Mouse (Mus musculus) MEL (cell line): ENCODE data around the gene Ccar1. TPM values are rescaled to one million over a fixed set of nuclear protein-coding genes. Genes with fewer than 3 reads are reported as not detected.

Experiments used
- DNase-seq: peaks from one replicate; pipeline ENCODE4 v3.0.0; 2011; ENCODE audit warnings: low read depth, low spot score
- H3K27ac ChIP-seq: 2 replicates; pipeline ENCODE4 v1.5.1; 2012; ENCODE audit warnings: low read depth, mild to moderate bottlenecking, control low read depth, low read length, moderate library complexity; ENCODE audit not compliant: control insufficient read depth
- H3K27me3 ChIP-seq, 2 experiments: fragments of 150-350 bp in 1 of 2; sonication (generic) in 1 of 2; 2 replicates each; pipeline ENCODE4 v1.6.1; 2012; ENCODE audit warnings: low read length in 2 of 2, mild to moderate bottlenecking in 2 of 2, improper control_type of control experiment in 1 of 2, moderate library complexity in 1 of 2; ENCODE audit not compliant: insufficient read depth in 2 of 2, control insufficient read depth in 1 of 2
- H3K36me3 ChIP-seq, 2 experiments: 2 replicates each; pipeline ENCODE4 v1.6.1; 2012 to 2014; ENCODE audit warnings: low read length in 2 of 2, improper control_type of control experiment in 1 of 2, inconsistent platforms in 1 of 2, mild to moderate bottlenecking in 1 of 2; ENCODE audit not compliant: insufficient read depth in 2 of 2, control insufficient read depth in 1 of 2
- H3K4me1 ChIP-seq, 2 experiments: fragments of 150-350 bp in 1 of 2; sonication (generic) in 1 of 2; 2 replicates each; pipeline ENCODE4 v1.6.1; 2012; ENCODE audit warnings: low read length in 2 of 2, improper control_type of control experiment in 1 of 2, mild to moderate bottlenecking in 1 of 2; ENCODE audit not compliant: insufficient read depth in 2 of 2, control insufficient read depth in 1 of 2
- H3K4me3 ChIP-seq, 2 experiments: fragments of 150-350 bp in 1 of 2; sonication (generic) in 1 of 2; 2 replicates each; pipeline ENCODE4 v1.5.1; 2012; ENCODE audit warnings: low read depth in 2 of 2, low read length in 2 of 2, mild to moderate bottlenecking in 2 of 2, moderate library complexity in 2 of 2, control low read depth in 1 of 2, improper control_type of control experiment in 1 of 2; ENCODE audit not compliant: control insufficient read depth in 1 of 2, insufficient read depth in 1 of 2
- H3K79me2 ChIP-seq: 2 replicates; pipeline ENCODE4 v1.6.1; 2012; ENCODE audit warnings: mild to moderate bottlenecking, low read length, moderate library complexity; ENCODE audit not compliant: control insufficient read depth, poor library complexity, insufficient read depth
- H3K9ac ChIP-seq: 2 replicates; pipeline ENCODE4 v1.6.1; 2012; ENCODE audit warnings: low read depth, mild to moderate bottlenecking, control low read depth, low read length, moderate library complexity; ENCODE audit not compliant: control insufficient read depth, poor library complexity, severe bottlenecking
- H3K9me3 ChIP-seq: fragments of 150-350 bp; sonication (generic); replicated peaks from 2 replicates; pipeline ENCODE4 v1.6.1; 2012; ENCODE audit warnings: mild to moderate bottlenecking, low read length, improper control_type of control experiment, moderate library complexity; ENCODE audit not compliant: insufficient read depth
- BHLHE40 ChIP-seq: IDR thresholded peaks from 2 replicates; pipeline ENCODE4 v1.6.1; 2012; ENCODE audit warnings: low read depth, mild to moderate bottlenecking, inconsistent platforms, low read length, improper control_type of control experiment, borderline replicate concordance
- CHD2 ChIP-seq: IDR thresholded peaks from 2 replicates; pipeline ENCODE4 v1.6.1; 2011; ENCODE audit warnings: low read length, improper control_type of control experiment
- CTCF ChIP-seq, 3 experiments: IDR thresholded peaks in 2 of 3; conservative IDR thresholded peaks in 1 of 3; 2 replicates each; pipeline ENCODE4 v1.5.1; 2011 to 2012; ENCODE audit warnings: low read length in 3 of 3, low read depth in 2 of 3, mild to moderate bottlenecking in 2 of 3, improper control_type of control experiment in 1 of 3, inconsistent platforms in 1 of 3, mixed read lengths in 1 of 3, moderate library complexity in 1 of 3; ENCODE audit not compliant: control insufficient read depth in 1 of 3, insufficient read depth in 1 of 3, poor library complexity in 1 of 3, severe bottlenecking in 1 of 3
- EP300 ChIP-seq, 2 experiments: IDR thresholded peaks; 2 replicates each; pipeline ENCODE4 v1.6.1; 2011; ENCODE audit warnings: improper control_type of control experiment in 2 of 2, low read length in 2 of 2, low read depth in 1 of 2, mild to moderate bottlenecking in 1 of 2
- GABPA ChIP-seq: IDR thresholded peaks from 2 replicates; pipeline ENCODE4 v1.6.1; 2012; ENCODE audit warnings: low read depth, mild to moderate bottlenecking, inconsistent platforms, low read length, improper control_type of control experiment, moderate library complexity
- MAFK ChIP-seq: IDR thresholded peaks from 2 replicates; pipeline ENCODE4 v1.6.1; 2011; ENCODE audit warnings: low read depth, mild to moderate bottlenecking, low read length, improper control_type of control experiment, borderline replicate concordance
- POLR2AphosphoS5 ChIP-seq: IDR thresholded peaks from 2 replicates; pipeline ENCODE4 v1.6.1; 2012; ENCODE audit warnings: low read depth, borderline replicate concordance, mild to moderate bottlenecking, inconsistent platforms, low read length, moderate library complexity, mixed read lengths
- RAD21 ChIP-seq: IDR thresholded peaks from 2 replicates; pipeline ENCODE4 v1.6.1; 2011; ENCODE audit warnings: mild to moderate bottlenecking, low read depth, low read length, improper control_type of control experiment
- RCOR1 ChIP-seq: IDR thresholded peaks from 2 replicates; pipeline ENCODE4 v1.6.1; 2012; ENCODE audit warnings: low read depth, mild to moderate bottlenecking, inconsistent platforms, low read length, improper control_type of control experiment
- SMC3 ChIP-seq: IDR thresholded peaks from 2 replicates; pipeline ENCODE4 v1.6.1; 2011; ENCODE audit warnings: low read depth, low read length, improper control_type of control experiment
- USF2 ChIP-seq, 2 experiments: IDR thresholded peaks; 2 replicates each; pipeline ENCODE4 v1.6.1; 2011 to 2012; ENCODE audit warnings: improper control_type of control experiment in 2 of 2, low read length in 2 of 2, borderline replicate concordance in 1 of 2, inconsistent platforms in 1 of 2, low read depth in 1 of 2, mild to moderate bottlenecking in 1 of 2; ENCODE audit not compliant: insufficient read depth in 1 of 2
- ZMIZ1 ChIP-seq: IDR thresholded peaks from 2 replicates; pipeline ENCODE4 v1.6.1; 2012; ENCODE audit warnings: low read depth, mild to moderate bottlenecking, inconsistent platforms, low read length, improper control_type of control experiment, moderate library complexity
- polyA plus RNA-seq, 2 experiments: library from polyadenylated mRNA; stranded (reverse) in 1 of 2; unstranded in 1 of 2; fragments of >175 nt in 1 of 2; fragments of >200 nt in 1 of 2; gene quantifications; 2 replicates each; pipeline versions ENCODE4 v1.2.1 to v1.2.4; 2012; ENCODE audit warnings: low replicate concordance in 2 of 2, low read depth in 1 of 2; ENCODE audit not compliant: insufficient read length in 2 of 2, insufficient read depth in 1 of 2, missing spikeins in 1 of 2
- total RNA-seq: library from RNA; depleted of rRNA; stranded (reverse); fragments of 300-350 nt; gene quantifications from 2 replicates; pipeline ENCODE4 v1.2.3, GENCODE M21; 2012

Gene Ccar1
- total and polyA plus RNA-seq, 3 experiments = 41.5 to 66.8 (median 65.4) TPM

DNA sequence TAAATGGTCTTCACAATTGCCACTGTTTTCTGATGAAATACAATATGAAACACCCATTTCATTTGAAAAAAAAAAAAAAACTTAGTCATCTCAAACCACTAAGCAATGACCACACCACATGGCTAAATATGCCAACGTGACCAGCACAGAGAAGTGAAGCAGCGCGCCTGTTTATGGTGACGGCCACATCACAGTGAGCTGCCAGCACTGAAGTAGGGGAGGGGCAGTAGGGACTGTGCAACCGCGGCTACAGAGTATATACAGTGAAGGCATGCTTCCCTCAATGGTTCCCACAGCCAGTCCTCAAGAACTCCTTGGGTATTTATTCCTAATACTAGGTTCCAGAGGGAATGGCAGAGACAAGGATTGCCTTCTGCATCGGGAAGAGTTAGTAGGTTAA is 16.2 kb upstream of the Ccar1 start:
- Histone ChIP-seq H3K79me2 (no peaks in the 10 kb centered on the region), H3K36me3 (no peaks in the 10 kb centered on the region), H3K27ac (no peak overlapping the region), H3K9ac (no peak overlapping the region), H3K4me3 (no peak overlapping the region), H3K27me3 (peaks cover 5 to 10% of the 10 kb centered on the region in 2 experiments), H3K9me3 (no peaks in the 10 kb centered on the region), H3K4me1 (no peaks in the 10 kb centered on the region)
- TF ChIP-seq RAD21 = no peak
- no peak for DNase-seq

DNA sequence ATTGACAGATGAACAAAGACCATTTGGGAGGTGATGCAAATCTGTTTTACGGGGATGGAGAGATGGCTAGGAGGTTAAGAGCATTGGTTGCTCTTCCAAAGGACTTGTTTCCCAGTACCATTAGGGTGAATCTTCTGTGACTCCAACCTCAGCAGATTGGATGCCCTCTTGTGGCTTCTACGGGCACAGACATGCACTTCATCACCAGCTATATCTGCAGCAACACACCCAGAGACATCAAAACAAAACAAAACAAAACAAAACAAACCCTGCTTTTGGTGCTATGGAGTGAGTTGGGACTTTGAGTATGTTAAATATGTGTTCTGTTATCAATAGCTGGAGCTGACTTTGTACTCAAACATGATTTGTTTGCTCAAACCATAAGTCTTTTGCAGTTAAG is 12.0 kb upstream of the Ccar1 start:
- H3K4me1 ChIP-seq = no peaks in the 10 kb centered on the region; a peak in 1 of 4 replicates
- TF ChIP-seq CTCF (IDR thresholded peaks at IDR 0.05 in 2 of 3, conservative IDR thresholded peaks at IDR 0.05 in 1 of 3; ENCODE audit: control insufficient read depth in 1 of 3, insufficient read depth in 1 of 3, low read depth in 2 of 3, low read length in 3 of 3, poor library complexity in 1 of 3, severe bottlenecking in 1 of 3) (peak; percentile 43 to 59 (median 51); a peak in 5 of 6 replicates), RCOR1 (no peak), RAD21 (peak; percentile 25), SMC3 (peak; percentile 61)
- no peak overlapping the region for H3K27ac ChIP-seq
- no peak overlapping the region for H3K4me3 ChIP-seq
- DNase-seq = peak; percentile 54
- H3K27me3 ChIP-seq = peaks cover 3 to 5% of the 10 kb centered on the region in 2 experiments
- no peak overlapping the region for H3K9ac ChIP-seq
- no peaks in the 10 kb centered on the region for H3K79me2 ChIP-seq
- H3K36me3 ChIP-seq = no peaks in the 10 kb centered on the region; a peak in 1 of 4 replicates
- no peaks in the 10 kb centered on the region for H3K9me3 ChIP-seq

DNA sequence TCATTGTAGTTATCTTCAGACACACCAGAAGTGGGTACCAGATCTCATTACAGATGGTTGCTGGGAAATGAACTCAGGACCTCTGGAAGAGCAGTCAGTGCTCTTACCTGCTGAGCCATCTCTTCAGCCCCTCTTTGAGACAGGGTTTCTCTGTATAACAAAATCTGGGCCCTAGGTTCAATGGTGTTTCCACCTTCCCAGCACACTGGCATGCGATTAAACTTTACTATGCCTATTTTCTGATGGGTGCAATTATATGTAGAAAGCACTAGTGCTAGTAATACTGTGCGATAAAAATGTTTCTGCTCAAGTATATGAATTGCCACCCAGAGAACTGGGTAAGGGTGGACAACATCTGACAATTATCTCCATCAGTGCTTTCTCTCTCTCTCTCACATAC is 11.2 kb upstream of the Ccar1 start:
- TF ChIP-seq USF2 (IDR thresholded peaks at IDR 0.05; ENCODE audit: borderline replicate concordance in 1 of 2, insufficient read depth in 1 of 2, low read depth in 1 of 2, low read length in 2 of 2) (no peak), MAFK (no peak), ZMIZ1 (no peak), GABPA (no peak), BHLHE40 (no peak), CHD2 (no peak), EP300 (IDR thresholded peaks at IDR 0.05; ENCODE audit: low read depth in 1 of 2, low read length in 2 of 2) (no peak), POLR2AphosphoS5 (no peak), RAD21 (no peak)
- no peak overlapping the region for H3K9ac ChIP-seq
- H3K4me1 ChIP-seq = no peaks in the 10 kb centered on the region; a peak in 1 of 4 replicates
- no peak for DNase-seq
- no peaks in the 10 kb centered on the region; a peak in 1 of 4 replicates for H3K36me3 ChIP-seq
- H3K27me3 ChIP-seq = peaks cover 2 to 3% of the 10 kb centered on the region in 2 experiments
- H3K27ac ChIP-seq = no peak overlapping the region
- no peaks in the 10 kb centered on the region for H3K79me2 ChIP-seq
- no peaks in the 10 kb centered on the region for H3K9me3 ChIP-seq
- H3K4me3 ChIP-seq = no peak overlapping the region
